Mouse (Mus musculus) layer of hippocampus, postnatal 25 days (tissue): Measurements from ENCODE around the gene Rhoc. TPM values are rescaled to one million over a fixed set of nuclear protein-coding genes. Genes with fewer than 3 reads are reported as not detected.

Source experiments
- DNase-seq, 2 experiments: peaks; one replicate each; pipeline ENCODE4 v3.0.0; 2022; ENCODE audit warnings: mixed read lengths in 2 of 2, low spot score in 1 of 2; ENCODE audit errors: extremely low spot score in 1 of 2
- total RNA-seq, 2 experiments: library from RNA; stranded (reverse); gene quantifications; 2 replicates each; pipeline ENCODE4 v1.2.3; 2021

The Rhoc gene
- total RNA-seq, 2 experiments from 2014 or later: 25.8 to 26.2 TPM

DNA sequence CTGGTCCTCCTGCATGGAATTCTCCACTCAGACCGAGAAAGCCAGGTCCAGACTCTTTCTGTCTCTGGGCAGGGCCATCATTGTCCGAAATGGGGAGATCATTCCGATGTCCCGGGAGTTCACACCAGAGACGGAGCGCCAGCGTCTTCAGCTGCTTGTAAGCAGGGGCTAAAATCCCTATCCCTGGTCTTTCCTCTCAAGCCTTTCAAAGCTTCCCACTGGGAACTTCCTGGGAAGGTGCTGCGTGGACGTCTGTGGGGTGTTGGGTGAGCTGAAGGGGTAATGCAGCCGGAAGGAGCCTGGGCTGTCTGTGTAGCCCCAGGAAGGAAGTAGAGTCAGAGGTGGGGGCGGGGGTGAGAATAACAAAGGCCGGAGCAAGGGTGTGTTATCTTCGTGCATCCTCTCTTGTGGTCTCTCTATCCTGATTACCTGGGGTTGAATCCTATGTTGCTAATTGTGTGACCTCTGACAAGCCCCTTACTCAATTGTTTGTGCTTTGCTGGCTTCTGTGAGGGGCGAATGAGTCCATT is 4.1 kb upstream of the Rhoc start:
- no peak for DNase-seq

GRCm38 (mm10) chr3:104785284-104785683 is 2.9 kb upstream of the Rhoc start:
- DNase-seq: no peak

DNA sequence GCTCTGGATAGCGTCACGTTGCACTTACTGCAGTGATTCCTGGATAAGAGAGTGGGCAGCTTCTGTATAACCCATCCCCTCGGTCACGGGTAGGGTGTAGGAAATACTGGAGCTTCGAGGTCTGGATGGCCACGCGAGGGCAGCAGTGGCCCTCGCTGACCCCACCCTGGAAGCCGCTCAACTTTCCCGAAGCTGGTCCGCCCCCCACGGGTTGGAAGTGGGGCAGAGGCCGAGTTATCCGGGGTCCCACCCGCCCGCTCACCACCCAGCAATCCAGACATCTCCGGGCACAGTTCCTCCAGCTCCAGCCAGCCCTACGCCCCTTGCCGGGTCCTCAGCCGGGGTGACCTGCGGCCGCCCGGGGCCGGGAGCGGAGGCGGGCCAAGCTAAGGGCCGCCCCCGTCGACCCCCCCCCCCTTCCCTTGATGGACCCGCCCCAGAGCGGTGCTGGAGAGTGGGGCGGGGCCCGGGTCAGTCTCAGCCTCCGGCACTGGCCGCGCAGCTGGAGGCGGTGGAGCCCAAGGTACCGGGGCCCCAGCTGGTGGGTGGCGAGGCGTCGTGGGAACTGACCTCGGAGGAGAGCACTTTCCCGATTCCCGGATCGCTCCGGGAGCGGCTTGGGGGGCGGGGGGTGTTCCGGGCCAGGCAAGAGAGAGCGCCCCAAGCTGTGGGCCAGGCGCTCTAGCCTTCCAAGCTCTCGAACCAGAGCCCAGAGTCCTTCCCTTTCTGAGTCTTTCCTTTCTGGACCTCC is 561 bp downstream of the Rhoc start:
- DNase-seq: peak; percentile 38 to 53

DNA sequence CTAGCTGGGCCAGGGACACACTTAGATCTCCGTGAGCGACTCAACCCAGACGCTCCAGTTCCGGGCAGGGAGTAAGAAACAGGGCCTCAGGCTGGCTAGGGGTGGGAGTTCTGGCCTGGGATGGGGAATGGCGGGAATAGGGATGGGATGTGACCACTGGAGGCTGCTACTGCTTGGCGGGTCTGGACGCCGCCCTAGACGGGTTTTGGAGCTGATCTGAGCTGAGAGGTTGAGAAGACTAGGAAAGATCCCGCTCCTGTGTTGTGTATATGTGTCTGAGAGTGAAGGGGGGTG is 1.1 kb downstream of the Rhoc start:
- no peak for DNase-seq

GRCm38 (mm10) chr3:104789822-104790221 is 1.6 kb downstream of the Rhoc start:
- no peak for DNase-seq

DNA sequence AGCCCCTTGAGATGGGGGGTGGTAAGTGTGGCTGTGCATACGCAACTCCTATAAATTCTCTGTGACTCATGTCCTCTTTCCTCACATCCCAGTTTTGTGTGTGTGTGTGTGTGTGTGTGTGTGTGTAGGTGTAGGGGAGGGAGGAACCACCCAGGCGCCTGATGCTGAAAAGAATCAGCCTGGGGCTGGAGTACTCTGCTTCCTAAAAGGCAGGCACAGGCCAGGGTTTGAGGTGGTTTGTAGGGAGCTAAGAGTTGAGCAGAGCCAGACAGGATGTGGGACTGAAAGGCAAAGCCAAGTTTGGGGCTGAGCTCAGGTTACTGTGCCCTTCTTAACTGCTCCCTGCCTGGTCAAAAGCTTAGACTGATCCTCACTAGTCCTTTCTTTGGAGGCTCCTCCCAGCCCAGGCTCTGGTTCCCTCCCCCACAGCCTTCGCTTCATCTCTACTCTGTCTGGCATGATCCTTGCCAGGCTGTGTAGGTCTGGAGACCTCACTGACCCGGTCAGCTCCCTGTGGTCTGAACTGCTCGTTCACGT is 2.3 kb downstream of the Rhoc start:
- DNase-seq: no peak

GRCm38 (mm10) chr3:104791017-104791416 is 2.8 kb downstream of the Rhoc start:
- DNase-seq: no peak

DNA sequence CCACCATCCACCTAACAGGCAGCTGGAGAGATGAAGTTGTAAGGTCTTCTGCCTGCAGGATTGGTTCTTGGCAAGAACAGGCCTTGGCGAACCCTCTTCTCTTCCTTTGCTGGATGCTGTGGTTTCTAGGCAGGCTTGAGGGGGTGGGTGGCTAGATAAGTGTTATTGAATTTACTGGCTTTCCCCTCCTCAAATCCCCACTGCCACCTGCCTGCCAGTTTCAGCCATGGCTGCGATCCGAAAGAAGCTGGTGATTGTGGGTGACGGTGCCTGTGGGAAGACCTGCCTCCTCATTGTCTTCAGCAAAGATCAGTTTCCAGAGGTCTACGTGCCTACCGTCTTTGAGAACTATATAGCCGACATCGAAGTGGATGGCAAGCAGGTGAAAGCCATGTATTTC is 3.5 kb downstream of the Rhoc start:
- DNase-seq: no peak

GRCm38 (mm10) chr3:104792360-104793270 is 4.4 kb downstream of the Rhoc start:
- no peak for DNase-seq

DNA sequence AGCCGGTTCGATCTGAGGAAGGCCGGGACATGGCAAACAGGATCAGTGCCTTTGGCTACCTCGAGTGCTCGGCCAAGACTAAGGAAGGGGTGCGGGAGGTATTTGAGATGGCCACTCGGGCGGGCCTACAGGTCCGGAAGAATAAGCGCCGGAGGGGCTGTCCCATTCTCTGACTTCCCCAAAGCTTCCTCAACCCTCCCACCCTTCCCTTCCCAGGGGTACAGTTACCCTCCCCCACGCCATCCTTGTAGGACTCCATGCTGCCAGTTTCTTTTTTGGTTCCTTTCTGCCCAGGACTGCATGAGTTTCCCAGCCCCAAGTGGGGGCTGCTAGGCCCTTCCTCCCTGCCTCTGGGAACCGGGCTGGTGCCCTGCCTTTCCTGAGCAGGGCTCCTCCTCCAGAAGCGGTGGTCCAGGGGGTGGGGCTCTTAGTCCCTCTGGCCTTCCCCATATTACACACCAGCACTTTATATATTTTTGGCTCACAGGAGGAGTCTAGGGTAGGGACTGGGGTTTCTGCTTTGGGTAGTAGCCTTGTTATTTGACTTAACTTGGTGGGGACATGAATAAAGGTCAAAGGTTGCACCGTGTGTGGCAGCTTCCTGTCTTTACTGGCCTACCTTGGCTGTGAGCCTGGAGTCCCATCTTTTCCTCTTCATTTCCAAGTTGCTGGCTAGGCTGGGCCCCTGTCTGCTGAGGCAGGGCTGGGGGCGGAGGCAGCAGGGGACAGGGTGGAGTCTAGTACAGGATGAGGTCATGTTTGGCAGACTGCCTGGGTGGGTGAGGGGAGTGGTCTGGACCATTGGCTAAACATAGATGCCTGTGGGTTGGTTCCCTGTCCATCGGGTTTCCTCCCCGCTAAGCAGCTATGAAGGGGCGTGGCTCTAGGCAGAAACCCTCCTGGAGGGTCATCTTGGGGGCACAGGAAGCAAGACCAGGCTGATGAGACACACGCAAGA is 6.0 kb downstream of the Rhoc start:
- peak; percentile 39 to 67 for DNase-seq

DNA sequence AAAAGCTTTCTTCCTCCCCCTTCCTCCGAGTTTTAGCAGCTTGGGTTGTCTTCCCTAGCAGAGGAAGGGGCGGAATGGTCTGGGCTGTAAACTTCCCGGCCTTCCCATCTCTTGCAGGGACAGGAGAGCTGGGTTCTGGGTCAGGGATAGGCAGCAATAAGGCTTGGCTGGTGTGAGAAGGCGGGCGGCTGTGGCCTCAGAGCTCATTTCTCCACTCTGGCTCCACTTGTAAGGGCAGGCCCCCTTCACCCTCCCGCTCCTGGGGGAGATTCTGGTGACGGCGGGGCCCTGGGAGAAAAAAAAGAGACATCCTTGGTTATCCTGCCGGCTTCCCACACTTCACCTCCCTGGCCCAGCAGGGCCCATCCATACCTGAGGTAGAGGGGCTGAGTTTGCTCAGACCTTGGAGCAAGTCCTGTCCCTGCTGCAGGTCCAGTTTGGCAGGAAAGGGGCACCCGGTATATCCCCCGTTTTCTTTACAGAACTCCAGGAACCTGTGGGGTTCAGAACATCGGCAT is 6.8 kb downstream of the Rhoc start:
- DNase-seq: no peak

GRCm38 (mm10) chr3:104795661-104796340 is 7.6 kb downstream of the Rhoc start:
- DNase-seq: no peak

GRCm38 (mm10) chr3:104796430-104797082 is 8.4 kb downstream of the Rhoc start:
- no peak for DNase-seq

DNA sequence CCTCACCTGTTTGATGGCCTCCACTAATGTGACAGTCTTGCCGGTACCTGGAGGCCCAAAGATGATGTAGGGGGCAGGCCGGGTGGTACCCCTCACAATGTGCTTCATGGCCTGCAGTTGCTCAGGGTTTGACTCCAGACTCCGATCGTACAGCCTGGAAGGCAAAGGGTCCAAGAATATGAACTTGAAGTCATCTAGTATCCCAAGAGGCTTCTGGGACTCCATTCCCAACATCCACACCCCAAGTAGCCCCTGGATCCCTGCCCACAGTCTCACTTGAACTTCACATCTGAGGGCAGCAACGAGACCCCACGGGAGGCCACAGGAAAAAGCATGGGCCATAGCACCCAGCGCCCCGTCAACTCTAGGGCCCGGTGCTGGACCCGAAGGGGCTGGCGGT is 12.5 kb downstream of the Rhoc start:
- no peak for DNase-seq

DNA sequence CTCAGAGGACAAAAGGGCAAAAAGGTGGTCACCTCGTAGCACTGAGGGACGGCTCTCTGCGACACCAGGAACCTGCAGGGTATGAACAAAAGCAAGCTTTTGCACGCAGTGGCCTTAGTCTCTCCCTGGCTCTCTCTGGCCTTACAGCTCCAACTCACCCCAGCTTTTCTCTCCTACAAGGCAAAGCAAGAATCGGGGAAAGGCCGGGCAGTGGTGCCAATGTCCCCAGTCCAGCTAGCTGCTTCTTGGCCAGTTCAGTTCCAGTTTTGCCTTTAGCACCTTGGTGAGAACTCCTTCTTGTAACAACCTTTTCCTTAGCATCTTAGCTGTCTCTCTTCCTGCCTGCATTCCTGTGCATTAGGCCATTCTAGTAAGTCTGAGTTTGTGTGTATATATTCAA is 13.3 kb downstream of the Rhoc start:
- DNase-seq: no peak

GRCm38 (mm10) chr3:104804312-104804711 is 16.1 kb downstream of the Rhoc start:
- DNase-seq: no peak

GRCm38 (mm10) chr3:104805539-104805938 is 17.4 kb downstream of the Rhoc start:
- DNase-seq: no peak

GRCm38 (mm10) chr3:104811752-104812151 is 23.6 kb downstream of the Rhoc start:
- DNase-seq: no peak

DNA sequence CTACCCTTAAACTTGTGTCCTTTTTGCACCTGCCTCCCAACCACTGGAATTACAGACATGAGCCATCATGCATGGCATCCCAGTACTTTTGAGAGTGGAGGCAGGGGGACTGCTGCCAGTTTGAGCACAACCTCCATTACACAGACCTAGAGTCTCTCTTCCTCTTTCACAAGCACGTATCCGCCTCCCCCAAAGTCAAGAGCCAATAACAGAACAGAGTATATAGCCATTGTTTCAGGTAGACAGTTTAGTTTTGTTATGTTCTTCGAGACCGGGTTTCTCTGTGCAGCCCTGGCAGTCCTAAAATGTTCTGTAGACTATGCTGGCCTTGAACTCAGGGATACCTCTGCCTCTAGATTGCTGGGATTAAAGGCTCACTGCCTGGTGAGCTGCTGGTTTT is 24.1 kb downstream of the Rhoc start:
- DNase-seq: no peak
